Mouse (Mus musculus) testis, adult 2 months (tissue): ENCODE results near the gene Creb3.

Experiments
- CTCF ChIP-seq: fragments of 200-500 bp; IDR thresholded peaks from 2 replicates; pipeline ENCODE4 v1.5.1; 2012; ENCODE audit warnings: low read depth, mild to moderate bottlenecking, inconsistent platforms, low read length, moderate library complexity; ENCODE audit not compliant: control insufficient read depth, insufficient read depth, insufficient replicate concordance
- POLR2A ChIP-seq: fragments of 200-500 bp; IDR thresholded peaks from 2 replicates; pipeline ENCODE4 v1.6.1; 2012; ENCODE audit warnings: low read depth, mild to moderate bottlenecking, inconsistent platforms, low read length, moderate library complexity; ENCODE audit not compliant: control insufficient read depth

- TF ChIP-seq CTCF: no peak
- TF ChIP-seq POLR2A: peak; percentile 60
Measured at GRCm38 (mm10) chr4:43561997-43562768, at the start of gene Creb3, which contains the start of gene Tln1.
